Mouse (Mus musculus) lung, embryonic 15.5 days (tissue): ENCODE results near the gene Tnfsf9. TPM values are rescaled to one million over a fixed set of nuclear protein-coding genes. Genes with fewer than 3 reads are reported as not detected.

Experiments used
- ATAC-seq: fragments of 200-750 bp; cut with Nextera tagmentation; 2 replicates; pipeline ENCODE4 v1.8.0; 2017; ENCODE audit warnings: moderate number of reproducible peaks, borderline replicate concordance; ENCODE audit not compliant: low FRiP score, low TSS enrichment; ENCODE audit errors: extremely low read depth
- H3K27ac ChIP-seq: fragments of 300-500 bp; sonication (generic); 2 replicates; pipeline ENCODE4 v1.5.1; 2015; ENCODE audit warnings: moderate library complexity, mild to moderate bottlenecking, inconsistent platforms
- H3K27me3 ChIP-seq: fragments of 300-500 bp; sonication (generic); 2 replicates; pipeline ENCODE4 v1.6.1; 2015; ENCODE audit warnings: inconsistent platforms
- H3K36me3 ChIP-seq: fragments of 300-500 bp; sonication (generic); 2 replicates; pipeline ENCODE4 v1.6.1; 2015; ENCODE audit warnings: inconsistent platforms
- H3K4me1 ChIP-seq: fragments of 300-500 bp; sonication (generic); 2 replicates; pipeline ENCODE4 v1.6.1; 2015; ENCODE audit warnings: inconsistent platforms
- H3K4me2 ChIP-seq: fragments of 300-500 bp; sonication (generic); 2 replicates; pipeline ENCODE4 v1.6.1; 2015; ENCODE audit warnings: inconsistent platforms, mild to moderate bottlenecking, moderate library complexity
- H3K4me3 ChIP-seq: fragments of 300-500 bp; sonication (generic); 2 replicates; pipeline ENCODE4 v1.5.1; 2015; ENCODE audit warnings: mild to moderate bottlenecking, inconsistent platforms
- H3K9ac ChIP-seq: fragments of 300-500 bp; sonication (generic); 2 replicates; pipeline ENCODE4 v1.6.1; 2015; ENCODE audit warnings: inconsistent platforms
- H3K9me3 ChIP-seq: fragments of 300-500 bp; sonication (generic); 2 replicates; pipeline ENCODE4 v1.6.1; 2016; ENCODE audit warnings: inconsistent platforms
- WGBS: fragments of 180-500 bp; shearing (Covaris S2); methylation state at CpG from one replicate; pipeline ENCODE4 v1.1.7; 2015; 5-methylcytosine and 5-hydroxymethylcytosine counted together
- polyA plus RNA-seq: library from polyadenylated mRNA; unstranded; fragments of >200 nt; fragmentation: Nextera tagmentation; extraction: Ambion mirVana; gene quantifications from 2 replicates; pipeline ENCODE4 v1.2.1, GENCODE M21; 2015

The Tnfsf9 gene
- polyA plus RNA-seq, 1 experiment from 2014 or later = 8.6 TPM

GRCm38 (mm10) chr17:57098321-57098720 lies 6.8 kb upstream of the Tnfsf9 start:
- Histone ChIP-seq H3K27me3 (no peaks in the 10 kb centered on the region), H3K9ac (no peak overlapping the region), H3K9me3 (no peaks in the 10 kb centered on the region), H3K27ac (no peak overlapping the region), H3K4me1 (peaks cover 9% of the 10 kb centered on the region), H3K4me2 (no peak overlapping the region), H3K4me3 (no peak overlapping the region), H3K36me3 (no peaks in the 10 kb centered on the region)
- ATAC-seq = no peak
- WGBS = 66% methylated on average over 5 of the region's 5 CpGs

GRCm38 (mm10) chr17:57099629-57100325 lies 5.3 kb upstream of the Tnfsf9 start:
- H3K36me3 ChIP-seq = no peaks in the 10 kb centered on the region
- WGBS = 8% methylated on average over 10 of the region's 10 CpGs
- no peak for ATAC-seq
- no peaks in the 10 kb centered on the region for H3K9me3 ChIP-seq
- H3K4me3 ChIP-seq = no peak overlapping the region
- no peaks in the 10 kb centered on the region for H3K27me3 ChIP-seq
- H3K27ac ChIP-seq = no peak overlapping the region
- peaks cover 16% of the 10 kb centered on the region for H3K4me1 ChIP-seq
- no peak overlapping the region for H3K9ac ChIP-seq
- no peak overlapping the region for H3K4me2 ChIP-seq

GRCm38 (mm10) chr17:57102276-57102675 lies 2.8 kb upstream of the Tnfsf9 start:
- no peak for ATAC-seq
- no peak overlapping the region for H3K9ac ChIP-seq
- no peak overlapping the region for H3K4me3 ChIP-seq
- no peaks in the 10 kb centered on the region for H3K9me3 ChIP-seq
- H3K27me3 ChIP-seq = no peaks in the 10 kb centered on the region
- no peak overlapping the region for H3K4me2 ChIP-seq
- H3K4me1 ChIP-seq = peaks cover 20% of the 10 kb centered on the region
- WGBS = 77% methylated on average over 2 of the region's 2 CpGs
- no peaks in the 10 kb centered on the region for H3K36me3 ChIP-seq
- no peak overlapping the region for H3K27ac ChIP-seq

GRCm38 (mm10) chr17:57104496-57104895 lies 629 bp upstream of the Tnfsf9 start:
- 42% methylated on average over 4 of the region's 4 CpGs for WGBS
- peak overlapping the region; percentile 58; the same call in 1 of the 2 replicates for H3K9ac ChIP-seq
- no peaks in the 10 kb centered on the region for H3K27me3 ChIP-seq
- no peaks in the 10 kb centered on the region for H3K9me3 ChIP-seq
- no peaks in the 10 kb centered on the region for H3K36me3 ChIP-seq
- H3K27ac ChIP-seq = no peak overlapping the region
- no peak for ATAC-seq
- H3K4me1 ChIP-seq = peaks cover 31% of the 10 kb centered on the region
- H3K4me3 ChIP-seq = peak overlapping the region; percentile 53
- peak overlapping the region; percentile 90 for H3K4me2 ChIP-seq

- no peak for ATAC-seq
Observed at GRCm38 (mm10) chr17:57106035-57106368, 877 bp downstream of the Tnfsf9 start.

GRCm38 (mm10) chr17:57107064-57107463 lies 1.9 kb downstream of the Tnfsf9 start:
- H3K9ac ChIP-seq = no peak overlapping the region
- no peak for ATAC-seq
- H3K4me2 ChIP-seq = peak overlapping the region; percentile 90; the same call in 1 of the 2 replicates
- WGBS = 83% methylated on average over 5 of the region's 5 CpGs
- no peak overlapping the region for H3K27ac ChIP-seq
- H3K4me1 ChIP-seq = peaks cover 31% of the 10 kb centered on the region
- H3K9me3 ChIP-seq = no peaks in the 10 kb centered on the region
- H3K27me3 ChIP-seq = no peaks in the 10 kb centered on the region
- H3K4me3 ChIP-seq = no peak overlapping the region
- H3K36me3 ChIP-seq = no peaks in the 10 kb centered on the region

More at GRCm38 (mm10) chr17:57106035-57106368, 877 bp downstream of the Tnfsf9 start:
- peak overlapping the region; percentile 53 for H3K4me3 ChIP-seq
- H3K4me1 ChIP-seq = peaks cover 31% of the 10 kb centered on the region
- 9% methylated on average over 9 of the region's 9 CpGs for WGBS
- peak overlapping the region; percentile 90 for H3K4me2 ChIP-seq
- no peak overlapping the region for H3K27ac ChIP-seq
- no peaks in the 10 kb centered on the region for H3K27me3 ChIP-seq
- no peaks in the 10 kb centered on the region for H3K36me3 ChIP-seq
- H3K9ac ChIP-seq = peak overlapping the region; percentile 58; the same call in 1 of the 2 replicates
- H3K9me3 ChIP-seq = no peaks in the 10 kb centered on the region

- Histone ChIP-seq H3K27ac (no peak overlapping the region), H3K4me1 (peaks cover 31% of the 10 kb centered on the region), H3K9me3 (no peaks in the 10 kb centered on the region), H3K27me3 (no peaks in the 10 kb centered on the region), H3K9ac (no peak overlapping the region), H3K4me3 (no peak overlapping the region), H3K4me2 (no peak overlapping the region), H3K36me3 (no peaks in the 10 kb centered on the region)
- 78% methylated on average over 7 of the region's 7 CpGs for WGBS
- no peak for ATAC-seq
Observed at GRCm38 (mm10) chr17:57108040-57108665, 3.0 kb downstream of the Tnfsf9 start.

GRCm38 (mm10) chr17:57108666-57109171 lies 3.6 kb downstream of the Tnfsf9 start:
- 32% methylated on average over 5 of the region's 5 CpGs for WGBS
- Histone ChIP-seq H3K4me1 (peaks cover 31% of the 10 kb centered on the region), H3K36me3 (no peaks in the 10 kb centered on the region), H3K4me3 (no peak overlapping the region), H3K4me2 (no peak overlapping the region), H3K9ac (no peak overlapping the region), H3K27ac (no peak overlapping the region), H3K9me3 (no peaks in the 10 kb centered on the region), H3K27me3 (no peaks in the 10 kb centered on the region)
- ATAC-seq = no peak

- Histone ChIP-seq H3K36me3 (no peaks in the 10 kb centered on the region), H3K4me3 (no peak overlapping the region), H3K4me1 (peaks cover 23% of the 10 kb centered on the region), H3K4me2 (no peak overlapping the region), H3K27ac (peak overlapping the region; percentile 69), H3K9ac (no peak overlapping the region), H3K9me3 (no peaks in the 10 kb centered on the region), H3K27me3 (no peaks in the 10 kb centered on the region)
- 83% methylated on average over 1 of the region's 1 CpGs for WGBS
- no peak for ATAC-seq
Observed at GRCm38 (mm10) chr17:57110005-57110404, 4.9 kb downstream of the Tnfsf9 start.

- H3K36me3 ChIP-seq = no peaks in the 10 kb centered on the region
- no peak overlapping the region for H3K4me2 ChIP-seq
- no peak overlapping the region for H3K27ac ChIP-seq
- ATAC-seq = 0 out of 2 replicates have a peak, but pooled peaks have one; percentile 13
- no peaks in the 10 kb centered on the region for H3K27me3 ChIP-seq
- H3K9me3 ChIP-seq = no peaks in the 10 kb centered on the region
- no peak overlapping the region for H3K4me3 ChIP-seq
- WGBS = 68% methylated on average over 10 of the region's 10 CpGs
- no peak overlapping the region for H3K9ac ChIP-seq
- peaks cover 9% of the 10 kb centered on the region; the same call in 1 of the 2 replicates for H3K4me1 ChIP-seq
Observed at GRCm38 (mm10) chr17:57112768-57113474, 7.8 kb downstream of the Tnfsf9 start.

GRCm38 (mm10) chr17:57116801-57117200 lies 11.7 kb downstream of the Tnfsf9 start:
- Histone ChIP-seq H3K36me3 (no peaks in the 10 kb centered on the region), H3K9me3 (no peaks in the 10 kb centered on the region), H3K4me3 (no peak overlapping the region), H3K27me3 (no peaks in the 10 kb centered on the region), H3K4me2 (no peak overlapping the region), H3K4me1 (0 out of 2 replicates have a peak, but pooled peaks cover 4% of the 10 kb centered on the region), H3K27ac (no peak overlapping the region), H3K9ac (no peak overlapping the region)
- WGBS = 66% methylated on average over 2 of the region's 2 CpGs
- no peak for ATAC-seq
